Mouse (Mus musculus) G1E (cell line): Measurements from ENCODE around the gene Ptpn22.

Experiments used
- CTCF ChIP-seq: IDR thresholded peaks from 2 replicates; pipeline ENCODE4 v1.5.1; 2012; ENCODE audit warnings: low read depth, low read length, inconsistent platforms, mixed read lengths
- POLR2AphosphoS5 ChIP-seq: IDR thresholded peaks from 2 replicates; pipeline ENCODE4 v1.6.1; 2012; ENCODE audit warnings: low read depth, low read length, inconsistent platforms; ENCODE audit not compliant: insufficient replicate concordance

DNA sequence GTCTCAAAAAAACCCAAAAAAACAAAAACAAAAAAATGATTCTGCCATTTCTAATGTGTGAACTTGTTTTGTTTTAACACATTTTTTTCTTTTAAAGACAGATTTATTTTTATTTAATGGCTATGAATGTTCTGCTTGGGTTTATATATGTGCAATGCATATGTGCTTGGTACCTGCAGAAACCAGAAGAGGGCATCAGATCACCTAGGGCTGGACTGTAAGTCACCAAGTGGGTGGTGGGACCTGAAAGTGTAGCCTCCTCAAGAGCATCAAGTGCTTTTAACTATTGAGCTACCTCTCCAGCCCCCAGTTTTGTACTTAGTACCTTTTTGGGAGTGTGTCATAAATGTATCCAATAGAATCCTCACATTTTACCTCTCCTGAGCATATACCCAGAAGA, 32.0 kb upstream of the Ptpn22 start:
- TF ChIP-seq CTCF (no peak), POLR2AphosphoS5 (no peak)
